Mouse (Mus musculus) kidney, adult 2 months (tissue): ENCODE results near the gene Gm20479.

ENCODE experiments used
- CTCF ChIP-seq: fragments of 200-500 bp; conservative IDR thresholded peaks from 2 replicates; pipeline ENCODE4 v1.5.1; 2011; ENCODE audit warnings: low read depth, mild to moderate bottlenecking, control low read depth, low read length, moderate library complexity, mixed read lengths; ENCODE audit not compliant: insufficient read depth, insufficient read length
- POLR2A ChIP-seq: fragments of 200-500 bp; IDR thresholded peaks from one replicate; pipeline ENCODE4 v1.6.1; 2011; ENCODE audit warnings: low read depth, low read length, control low read depth

GRCm38 (mm10) chr7:27311651-27312284 is 45.5 kb downstream of the Gm20479 start:
- TF ChIP-seq POLR2A (no peak), CTCF (no peak)
